Mouse (Mus musculus) intestine, embryonic 14.5 days (tissue): ENCODE measurements at regions not wholly inside any gene's neighbourhood (a gene's known extent, or its start where the extent isn't known, plus 50 kb on each side); places are given as distances from the start of the nearest gene placed in this dataset.

Experiments used
- ATAC-seq: fragments of 200-750 bp; cut with Nextera tagmentation; replicated peaks from 2 replicates; pipeline ENCODE4 v1.8.0; 2017; ENCODE audit warnings: low read depth, moderate number of reproducible peaks, moderate TSS enrichment, moderate library complexity; ENCODE audit not compliant: low FRiP score, low TSS enrichment
- DNase-seq: peaks from one replicate; pipeline ENCODE4 v3.0.0-alpha.2; 2018; ENCODE audit warnings: low spot score
- H3K27ac ChIP-seq: fragments of 300-500 bp; sonication (generic); 2 replicates; pipeline ENCODE4 v1.5.1; 2014; ENCODE audit warnings: low read depth, mild to moderate bottlenecking, control low read depth
- H3K27me3 ChIP-seq: fragments of 300-500 bp; sonication (generic); replicated peaks from 2 replicates; pipeline ENCODE4 v1.6.1; 2014; ENCODE audit warnings: low read length, control low read depth; ENCODE audit not compliant: control insufficient read depth, insufficient read depth
- H3K36me3 ChIP-seq: fragments of 300-500 bp; sonication (generic); 2 replicates; pipeline ENCODE4 v1.6.1; 2014; ENCODE audit warnings: low read length, control low read depth; ENCODE audit not compliant: control insufficient read depth, insufficient read depth
- H3K4me1 ChIP-seq: fragments of 300-500 bp; sonication (generic); replicated peaks from 2 replicates; pipeline ENCODE4 v1.6.1; 2014; ENCODE audit warnings: low read length, control low read depth, mixed read lengths; ENCODE audit not compliant: control insufficient read depth, insufficient read depth
- H3K4me2 ChIP-seq: fragments of 300-500 bp; sonication (generic); 2 replicates; pipeline ENCODE4 v1.6.1; 2014; ENCODE audit warnings: low read length
- H3K4me3 ChIP-seq: fragments of 300-500 bp; sonication (generic); 2 replicates; pipeline ENCODE4 v1.5.1; 2014; ENCODE audit warnings: low read depth, low read length, control low read depth, mixed read lengths
- H3K9ac ChIP-seq: fragments of 300-500 bp; sonication (generic); 2 replicates; pipeline ENCODE4 v1.6.1; 2014; ENCODE audit warnings: mild to moderate bottlenecking, low read length
- H3K9me3 ChIP-seq: fragments of 300-500 bp; sonication (generic); 2 replicates; pipeline ENCODE4 v1.6.1; 2016; ENCODE audit warnings: low read length, control low read depth; ENCODE audit not compliant: control insufficient read depth
- WGBS: fragments of 180-500 bp; shearing (Covaris S2); extraction: QIAGEN DNeasy Blood & Tissue Kit; methylation state at CpG from one replicate; pipeline ENCODE4 v1.1.7; 2014; 5-methylcytosine and 5-hydroxymethylcytosine counted together

DNA sequence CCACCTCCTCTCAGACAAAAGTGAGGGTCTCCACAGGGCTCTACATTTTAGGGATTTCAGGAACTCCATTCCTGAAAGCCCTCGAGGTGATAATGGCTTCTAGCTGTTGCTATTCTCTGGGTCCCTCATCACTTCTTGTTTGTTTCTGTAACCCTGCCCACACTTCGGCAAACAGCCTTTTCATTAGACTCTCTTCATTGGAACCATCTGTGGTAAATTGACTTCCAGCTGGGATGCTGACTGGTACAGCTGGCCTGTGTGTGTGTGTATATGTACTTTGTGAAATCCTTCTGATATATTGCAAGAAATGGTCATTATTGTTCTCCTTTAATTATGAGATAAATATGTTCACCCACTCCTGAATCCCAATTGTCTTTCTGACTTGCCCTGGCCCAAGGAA lies 50.3 kb downstream of the Gm10192 start:
- no peak for DNase-seq
- no peak overlapping the region for H3K27ac ChIP-seq
- 44% methylated on average over 2 of the region's 2 CpGs for WGBS

DNA sequence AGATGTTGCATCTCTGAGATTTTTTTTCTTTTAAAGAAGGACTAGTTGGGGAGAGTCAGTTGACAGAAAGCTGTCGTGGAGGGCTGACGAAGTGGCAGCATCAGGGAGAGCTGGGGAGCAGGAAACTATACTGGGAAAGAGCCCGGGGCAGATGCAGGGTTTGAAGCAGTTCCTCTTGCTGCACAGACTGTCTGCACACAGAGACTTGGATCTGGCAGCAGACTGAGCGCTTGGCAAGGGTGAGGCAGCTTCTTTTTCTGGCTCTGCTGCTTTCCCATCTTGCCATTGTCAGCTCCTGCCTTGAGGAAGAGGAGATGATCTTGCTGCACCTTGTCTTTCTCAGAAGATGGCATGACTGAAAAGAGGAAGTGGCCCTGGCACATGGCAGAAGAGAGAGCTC lies 55.2 kb downstream of the Gm10192 start:
- H3K9me3 ChIP-seq, result no peaks in the 10 kb centered on the region
- H3K27me3 ChIP-seq, result no peaks in the 10 kb centered on the region
- H3K4me2 ChIP-seq, result no peak overlapping the region
- ATAC-seq (no peak), DNase-seq (no peak)
- no peaks in the 10 kb centered on the region for H3K4me1 ChIP-seq
- WGBS, result 52% methylated on average over 4 of the region's 4 CpGs
- H3K27ac ChIP-seq, result no peak overlapping the region
- no peak overlapping the region for H3K4me3 ChIP-seq
- H3K9ac ChIP-seq, result no peak overlapping the region
- no peaks in the 10 kb centered on the region for H3K36me3 ChIP-seq

More for the DNA sequence above, 50.3 kb downstream of the Gm10192 start:
- Histone ChIP-seq H3K4me1 (no peaks in the 10 kb centered on the region), H3K36me3 (no peaks in the 10 kb centered on the region), H3K4me3 (no peak overlapping the region), H3K9ac (no peak overlapping the region), H3K9me3 (no peaks in the 10 kb centered on the region), H3K27me3 (no peaks in the 10 kb centered on the region), H3K4me2 (no peak overlapping the region)
- no peak for ATAC-seq

GRCm38 (mm10) chr4:97123861-97124260 lies 59.1 kb downstream of the Gm10192 start:
- H3K4me3 ChIP-seq, result no peak overlapping the region
- H3K9ac ChIP-seq, result no peak overlapping the region
- ATAC-seq (no peak), DNase-seq (no peak)
- no peaks in the 10 kb centered on the region for H3K27me3 ChIP-seq
- no peaks in the 10 kb centered on the region for H3K4me1 ChIP-seq
- WGBS, result 61% methylated on average over 1 of the region's 1 CpGs
- H3K4me2 ChIP-seq, result no peak overlapping the region
- no peaks in the 10 kb centered on the region for H3K36me3 ChIP-seq
- no peaks in the 10 kb centered on the region for H3K9me3 ChIP-seq
- no peak overlapping the region for H3K27ac ChIP-seq

- H3K4me3 ChIP-seq, result no peak overlapping the region
- H3K9ac ChIP-seq, result no peak overlapping the region
- DNase-seq (no peak), ATAC-seq (no peak)
- no peaks in the 10 kb centered on the region for H3K9me3 ChIP-seq
- H3K27me3 ChIP-seq, result no peaks in the 10 kb centered on the region
- 83% methylated on average over 2 of the region's 2 CpGs for WGBS
- H3K4me2 ChIP-seq, result no peak overlapping the region
- no peaks in the 10 kb centered on the region for H3K4me1 ChIP-seq
- H3K27ac ChIP-seq, result no peak overlapping the region
- no peaks in the 10 kb centered on the region for H3K36me3 ChIP-seq
These were observed 61.0 kb downstream of the Gm10192 start for GRCm38 (mm10) chr4:97121952-97122351.

DNA sequence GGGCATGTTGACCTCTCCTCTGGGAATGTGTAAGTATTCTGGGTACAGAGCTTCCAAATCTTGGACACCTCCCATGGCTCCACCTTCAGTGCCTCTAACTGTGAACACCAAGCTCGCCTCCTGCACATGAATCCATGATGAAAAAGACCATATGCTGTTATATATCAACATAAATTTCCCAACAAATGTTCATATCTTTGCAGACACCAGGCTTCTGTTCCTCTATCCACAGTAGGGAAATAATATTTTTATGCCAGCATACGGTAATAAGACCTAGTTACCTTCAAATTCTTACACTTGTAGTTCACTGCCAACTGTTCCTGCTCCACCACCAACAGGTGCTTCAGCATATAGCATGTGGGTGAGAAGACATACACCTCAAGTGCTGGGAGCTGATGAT lies 63.5 kb downstream of the Gm10192 start:
- Histone ChIP-seq H3K27me3 (no peaks in the 10 kb centered on the region), H3K27ac (no peak overlapping the region), H3K9ac (no peak overlapping the region), H3K4me2 (no peak overlapping the region), H3K9me3 (no peaks in the 10 kb centered on the region), H3K4me1 (no peaks in the 10 kb centered on the region), H3K4me3 (no peak overlapping the region), H3K36me3 (no peaks in the 10 kb centered on the region)
- ATAC-seq, result no peak
- WGBS, result 77% methylated on average over 2 of the region's 2 CpGs
- no peak for DNase-seq

DNA sequence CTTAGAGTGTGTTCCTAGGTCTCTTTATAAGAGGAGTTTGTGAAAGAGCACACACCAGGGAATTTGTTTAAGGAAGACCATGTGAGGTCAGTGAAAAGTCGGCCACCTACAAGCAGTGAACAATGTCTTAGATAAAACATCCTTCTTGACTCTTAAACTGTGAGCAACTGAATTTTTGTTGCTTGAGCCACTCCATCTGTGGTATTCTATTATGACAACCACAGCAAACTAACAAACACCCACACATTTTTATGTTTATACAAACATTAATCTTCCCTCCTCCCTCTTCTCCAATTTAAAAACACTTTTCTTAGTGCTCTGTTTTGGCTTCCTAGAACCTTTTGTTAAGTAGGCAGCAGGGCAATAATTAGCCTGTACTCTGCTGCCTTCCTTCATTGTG lies 66.0 kb downstream of the Gm10192 start:
- no peak overlapping the region for H3K27ac ChIP-seq
- DNase-seq (no peak), ATAC-seq (no peak)
- no peak overlapping the region for H3K9ac ChIP-seq
- H3K4me3 ChIP-seq, result no peak overlapping the region
- H3K9me3 ChIP-seq, result no peaks in the 10 kb centered on the region
- H3K4me2 ChIP-seq, result no peak overlapping the region
- H3K4me1 ChIP-seq, result no peaks in the 10 kb centered on the region
- H3K36me3 ChIP-seq, result no peaks in the 10 kb centered on the region
- 65% methylated on average over 1 of the region's 1 CpGs for WGBS
- H3K27me3 ChIP-seq, result no peaks in the 10 kb centered on the region

- H3K4me2 ChIP-seq, result no peak overlapping the region
- ATAC-seq (no peak), DNase-seq (no peak)
- H3K4me3 ChIP-seq, result no peak overlapping the region
- no peak overlapping the region for H3K9ac ChIP-seq
- no peak overlapping the region for H3K27ac ChIP-seq
- no peaks in the 10 kb centered on the region for H3K36me3 ChIP-seq
- no peaks in the 10 kb centered on the region for H3K9me3 ChIP-seq
- WGBS, result 71% methylated on average over 1 of the region's 1 CpGs
- no peaks in the 10 kb centered on the region for H3K4me1 ChIP-seq
- no peaks in the 10 kb centered on the region for H3K27me3 ChIP-seq
These were observed 80.3 kb downstream of the Gm10192 start for GRCm38 (mm10) chr4:97102752-97103052.

DNA sequence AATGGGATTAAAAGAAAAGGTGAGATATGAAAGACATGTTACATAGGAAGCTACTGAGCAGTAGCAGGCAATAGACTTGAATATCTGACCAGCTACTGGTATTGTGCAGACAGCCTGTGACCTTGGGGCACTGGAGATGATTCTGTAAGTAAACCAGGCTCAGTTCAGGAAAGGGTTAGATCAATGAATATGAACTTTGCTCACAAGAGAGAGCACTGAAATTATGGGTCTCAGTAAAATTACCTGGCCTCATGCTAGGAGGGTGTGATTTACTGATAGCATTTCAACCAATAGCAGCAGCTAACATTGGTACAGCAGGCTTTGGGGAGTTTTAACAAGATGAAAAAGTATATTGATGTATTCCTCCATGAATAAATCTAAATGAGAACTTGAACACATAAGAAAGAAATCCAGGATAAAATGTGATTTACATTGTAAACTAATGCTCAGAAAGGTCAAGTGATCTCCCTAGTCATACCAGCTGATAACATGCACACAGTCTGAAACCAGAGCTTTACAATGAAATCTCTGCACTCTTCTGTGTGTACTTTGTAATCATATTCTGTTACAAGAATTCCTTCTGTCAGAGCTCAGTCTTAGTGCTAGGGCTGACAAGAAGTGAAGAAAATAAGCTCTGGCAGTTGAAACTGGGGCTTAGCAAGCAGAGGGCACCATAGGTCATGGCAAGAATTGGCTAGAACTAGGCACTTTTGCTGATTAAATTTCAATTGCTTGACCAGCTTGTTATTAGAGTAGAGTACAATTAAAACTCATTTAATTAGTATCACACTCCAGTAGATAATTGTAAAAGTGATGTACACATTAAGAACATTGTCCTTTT lies 80.8 kb downstream of the Gm10192 start:
- Histone ChIP-seq H3K4me2 (no peak overlapping the region), H3K27me3 (no peaks in the 10 kb centered on the region), H3K4me1 (no peaks in the 10 kb centered on the region), H3K4me3 (no peak overlapping the region), H3K9me3 (no peaks in the 10 kb centered on the region), H3K27ac (no peak overlapping the region), H3K9ac (no peak overlapping the region), H3K36me3 (no peaks in the 10 kb centered on the region)
- DNase-seq (no peak), ATAC-seq (peak; percentile 27; the same call in 1 of the 2 replicates)

DNA sequence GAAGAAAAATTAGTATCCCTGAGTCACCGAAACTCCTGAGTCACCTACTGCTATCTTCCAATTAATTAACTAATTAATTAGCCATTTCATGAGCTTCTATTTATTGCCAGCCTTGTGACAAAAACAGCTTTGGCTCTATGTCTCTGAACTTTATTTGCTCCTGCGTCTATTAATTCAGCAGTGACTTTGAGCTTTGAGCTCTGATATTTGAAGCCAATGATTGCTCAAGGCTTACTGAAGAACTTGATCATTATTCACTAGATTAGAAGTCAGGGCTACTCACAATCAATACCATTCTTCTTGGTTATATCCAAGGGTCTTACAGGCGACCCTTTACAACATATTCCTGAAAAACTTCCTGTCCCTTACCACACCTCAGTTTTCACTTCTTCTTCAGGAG lies 83.2 kb downstream of the Gm10192 start:
- Histone ChIP-seq H3K36me3 (no peaks in the 10 kb centered on the region), H3K9ac (no peak overlapping the region), H3K27me3 (no peaks in the 10 kb centered on the region), H3K9me3 (no peaks in the 10 kb centered on the region), H3K4me2 (no peak overlapping the region), H3K4me1 (no peaks in the 10 kb centered on the region), H3K4me3 (no peak overlapping the region), H3K27ac (no peak overlapping the region)
- WGBS, result 74% methylated on average over 3 of the region's 3 CpGs
- DNase-seq, result no peak
- ATAC-seq, result no peak
